Mouse (Mus musculus) macrophage (primary cell): ENCODE measurements at regions not wholly inside any gene's neighbourhood (a gene's known extent, or its start where the extent isn't known, plus 50 kb on each side); places are given as distances from the start of the nearest gene placed in this dataset.

Experiments
- H3K27ac ChIP-seq: fragments of 350-480 bp; formaldehyde crosslinking; 2 replicates; pipeline ENCODE4 v1.9.0; 2021
- H3K36me3 ChIP-seq: fragments of 350-480 bp; formaldehyde crosslinking; 2 replicates; pipeline ENCODE4 v1.9.0; 2021; ENCODE audit errors: inconsistent target
- H3K4me3 ChIP-seq: fragments of 350-480 bp; formaldehyde crosslinking; 2 replicates; pipeline ENCODE4 v1.9.0; 2021; ENCODE audit errors: inconsistent target
- H3K79me2 ChIP-seq: fragments of 350-480 bp; formaldehyde crosslinking; 2 replicates; pipeline ENCODE4 v1.9.0; 2021; ENCODE audit errors: inconsistent target
- WGBS: methylation state at CpG from one replicate; pipeline ENCODE4 v1.1.7; 2026; ENCODE audit warnings: inconsistent platforms; ENCODE audit not compliant: missing documents; 5-methylcytosine and 5-hydroxymethylcytosine counted together

DNA sequence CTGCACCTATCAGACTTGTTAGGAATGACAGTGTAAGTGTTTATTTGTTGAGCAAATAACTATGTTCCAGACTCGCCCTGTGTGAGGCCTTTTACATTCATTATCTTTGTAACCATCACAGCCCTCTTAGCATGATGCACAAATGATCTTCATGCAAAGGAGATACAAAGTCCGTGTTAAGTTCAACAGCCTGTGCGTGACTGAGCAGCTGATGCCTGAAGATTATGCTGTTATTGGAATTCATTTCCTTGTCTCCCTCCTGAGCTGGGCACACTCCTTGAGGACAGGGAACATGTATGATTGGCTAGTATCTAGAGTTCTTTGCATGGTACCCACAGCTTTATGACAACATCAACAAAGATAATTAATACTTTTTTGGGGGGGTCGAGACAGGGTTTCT, 162.0 kb upstream of the Adgrl2 start:
- Histone ChIP-seq H3K36me3 (no peaks in the 10 kb centered on the region), H3K27ac (no peak overlapping the region), H3K79me2 (no peaks in the 10 kb centered on the region), H3K4me3 (no peak overlapping the region)
- WGBS: 81% methylated on average over 4 of the region's 4 CpGs

DNA sequence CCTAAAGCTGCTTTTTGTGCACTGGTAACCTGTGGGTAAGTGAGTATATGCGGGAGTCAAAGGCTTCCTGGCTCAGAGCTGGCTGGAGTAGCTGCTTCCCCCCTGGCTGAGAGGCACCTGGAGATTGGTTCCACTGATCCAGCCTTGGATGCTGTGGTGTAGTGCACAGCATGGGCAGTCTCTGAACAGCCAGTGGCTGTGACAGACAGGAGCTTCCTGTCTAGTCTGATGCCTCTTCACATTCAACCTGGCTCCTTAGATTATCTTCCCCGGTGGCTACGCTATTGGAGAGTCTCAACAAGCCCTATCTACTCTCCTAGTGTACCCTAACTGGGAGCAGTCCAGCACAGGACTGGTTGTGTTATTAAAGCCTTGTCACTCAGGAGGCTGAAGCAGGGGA, 160.4 kb upstream of the Adgrl2 start:
- 84% methylated on average over 3 of the region's 3 CpGs for WGBS
- Histone ChIP-seq H3K4me3 (no peak overlapping the region), H3K79me2 (no peaks in the 10 kb centered on the region), H3K27ac (no peak overlapping the region), H3K36me3 (no peaks in the 10 kb centered on the region)

DNA sequence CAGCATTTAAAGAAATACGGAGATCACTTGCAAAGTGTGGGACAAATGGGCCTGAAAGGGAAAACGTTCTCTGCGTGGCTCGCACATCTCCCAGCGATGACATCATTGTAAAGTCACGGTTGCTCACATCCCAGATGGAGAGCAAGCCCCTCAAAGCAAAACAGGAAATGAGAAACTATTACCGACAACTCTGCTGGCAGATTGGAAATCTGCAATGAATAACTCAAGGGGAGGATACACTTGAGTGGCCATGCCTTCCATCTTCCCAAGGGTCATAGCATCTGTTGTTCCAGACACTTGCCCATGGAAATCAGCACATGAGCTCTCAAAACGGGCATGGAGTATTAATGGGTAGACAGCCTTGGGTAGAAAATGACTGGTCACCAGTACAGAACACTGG, 158.3 kb upstream of the Adgrl2 start:
- H3K36me3 ChIP-seq: no peaks in the 10 kb centered on the region
- H3K4me3 ChIP-seq: no peak overlapping the region
- WGBS: 89% methylated on average over 8 of the region's 8 CpGs
- H3K79me2 ChIP-seq: no peaks in the 10 kb centered on the region
- H3K27ac ChIP-seq: no peak overlapping the region

DNA sequence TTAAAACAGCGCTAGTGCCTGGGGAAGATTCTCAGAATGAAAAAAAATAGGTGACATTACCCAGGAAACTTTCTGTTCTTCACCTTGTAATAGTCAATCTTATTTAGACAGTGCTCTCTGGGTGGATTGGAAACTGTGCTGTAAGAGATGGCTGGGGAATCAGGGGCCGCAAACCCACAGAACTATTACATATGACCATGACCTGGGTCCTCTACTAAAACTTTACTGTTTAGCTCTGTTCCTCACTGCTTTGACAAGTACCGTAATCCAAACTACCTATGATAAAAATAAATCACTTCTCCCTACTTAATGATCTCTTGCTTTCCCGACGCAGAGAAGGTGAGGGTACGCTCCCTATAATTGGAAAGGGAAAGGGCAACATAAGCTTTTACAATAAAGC, 157.6 kb upstream of the Adgrl2 start:
- WGBS: 96% methylated on average over 6 of the region's 6 CpGs
- Histone ChIP-seq H3K79me2 (no peaks in the 10 kb centered on the region), H3K36me3 (no peaks in the 10 kb centered on the region), H3K27ac (no peak overlapping the region), H3K4me3 (no peak overlapping the region)

DNA sequence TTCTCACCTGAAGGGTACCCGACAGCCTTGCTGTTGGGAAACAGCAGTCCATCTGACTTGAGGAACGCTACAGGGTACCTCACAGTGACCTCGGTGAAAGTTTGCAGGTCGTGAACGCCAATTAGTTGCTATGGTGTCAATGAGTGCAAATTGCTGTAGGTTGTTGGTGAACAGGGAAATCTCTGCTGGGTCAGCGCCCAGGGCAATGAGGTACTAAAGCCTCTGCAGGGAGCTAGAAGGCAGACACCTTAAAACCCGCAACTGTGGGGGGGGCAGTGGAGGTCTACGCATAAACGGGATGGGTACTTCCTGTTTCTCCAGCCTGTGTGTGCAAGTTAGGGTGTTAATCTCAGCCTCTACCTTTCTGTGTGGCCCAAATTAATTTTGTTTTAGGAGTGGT, 156.3 kb upstream of the Adgrl2 start:
- Histone ChIP-seq H3K4me3 (no peak overlapping the region), H3K36me3 (no peaks in the 10 kb centered on the region), H3K27ac (no peak overlapping the region), H3K79me2 (no peaks in the 10 kb centered on the region)
- 79% methylated on average over 7 of the region's 9 CpGs for WGBS

DNA sequence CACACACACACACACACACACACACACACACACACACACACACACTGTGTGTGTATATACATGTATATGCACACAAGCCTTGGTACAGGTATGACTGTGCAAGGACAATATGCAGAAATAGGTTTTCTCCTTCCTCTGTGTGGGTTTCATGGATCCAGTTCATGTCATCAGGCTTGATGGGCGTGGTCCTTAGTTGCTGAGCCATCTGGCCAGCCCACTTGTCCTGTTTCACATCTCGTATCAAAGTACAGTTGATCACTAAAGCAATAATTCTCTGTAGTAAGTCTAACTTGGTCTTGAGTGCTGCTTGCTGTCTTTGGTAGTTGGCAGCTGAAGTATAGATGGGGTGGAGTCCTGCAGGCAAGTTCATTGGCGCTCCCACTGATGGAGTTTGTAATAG, 150.1 kb upstream of the Adgrl2 start:
- Histone ChIP-seq H3K4me3 (no peak overlapping the region), H3K36me3 (no peaks in the 10 kb centered on the region), H3K79me2 (no peaks in the 10 kb centered on the region), H3K27ac (no peak overlapping the region)
- 86% methylated on average over 3 of the region's 3 CpGs for WGBS

DNA sequence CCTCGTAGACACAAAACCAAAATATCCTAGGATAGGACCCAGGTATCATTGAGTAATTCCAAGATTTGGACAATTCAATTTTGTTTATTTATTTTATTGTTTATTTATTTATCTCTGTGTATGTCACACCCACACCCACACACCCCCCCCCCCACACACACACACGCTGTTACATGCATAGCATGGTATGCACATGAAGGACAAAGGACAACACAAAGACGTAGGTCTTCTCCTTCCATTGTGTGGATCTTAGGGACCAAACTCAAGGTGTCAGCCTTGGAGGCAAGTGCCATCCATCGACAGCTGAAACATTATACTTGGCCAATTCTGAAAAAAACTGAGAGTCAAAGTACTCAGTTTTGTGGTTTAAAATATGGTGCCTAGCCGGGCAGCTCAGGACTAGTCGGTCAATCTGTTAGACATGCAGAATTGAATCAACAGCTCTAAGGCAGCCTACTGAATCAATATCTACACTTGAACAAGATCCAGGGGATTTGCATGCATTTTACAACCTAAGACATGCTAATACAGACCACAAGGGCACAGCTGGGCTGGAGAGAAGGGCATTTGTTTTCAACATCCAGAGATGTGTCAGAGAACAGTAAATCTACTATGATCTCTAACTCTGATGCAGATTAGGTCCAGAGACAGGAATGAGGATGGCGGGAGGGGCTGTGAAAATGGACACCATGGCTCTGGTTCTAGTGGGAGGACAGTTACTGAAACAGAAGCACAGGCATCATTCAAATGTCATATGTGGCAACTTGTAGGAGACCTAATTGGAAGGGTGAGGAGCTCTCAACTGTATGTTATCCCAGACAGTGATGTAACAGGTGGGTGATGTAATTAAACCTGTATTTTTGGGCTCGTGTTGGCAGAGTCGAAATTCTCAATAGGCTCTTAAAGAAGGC, 143.9 kb upstream of the Adgrl2 start:
- Histone ChIP-seq H3K4me3 (no peak overlapping the region), H3K27ac (no peak overlapping the region), H3K79me2 (no peaks in the 10 kb centered on the region), H3K36me3 (no peaks in the 10 kb centered on the region)
- 87% methylated on average over 9 of the region's 9 CpGs for WGBS

DNA sequence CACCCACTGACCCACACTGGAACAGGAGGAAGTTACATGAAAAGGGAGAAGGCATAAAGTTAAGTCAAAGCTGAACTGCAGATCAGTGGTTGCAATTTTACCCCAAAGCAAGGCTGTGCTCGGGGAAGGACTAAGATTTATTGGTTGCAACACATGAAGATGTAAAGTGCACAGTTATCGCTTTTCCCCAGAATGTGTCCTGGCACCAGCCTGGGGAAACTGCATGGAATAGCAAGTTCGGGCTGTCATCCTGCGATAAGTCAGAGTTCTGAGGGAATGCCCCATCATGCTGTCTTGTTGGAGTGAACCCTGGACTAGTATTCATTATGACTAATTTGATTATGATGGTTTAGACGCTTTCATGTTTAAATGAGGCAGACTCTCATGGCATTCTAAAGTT, 128.5 kb upstream of the Adgrl2 start:
- Histone ChIP-seq H3K4me3 (no peak overlapping the region), H3K36me3 (no peaks in the 10 kb centered on the region), H3K79me2 (no peaks in the 10 kb centered on the region), H3K27ac (no peak overlapping the region)
- 85% methylated on average over 5 of the region's 5 CpGs for whole genome bisulfite sequencing

DNA sequence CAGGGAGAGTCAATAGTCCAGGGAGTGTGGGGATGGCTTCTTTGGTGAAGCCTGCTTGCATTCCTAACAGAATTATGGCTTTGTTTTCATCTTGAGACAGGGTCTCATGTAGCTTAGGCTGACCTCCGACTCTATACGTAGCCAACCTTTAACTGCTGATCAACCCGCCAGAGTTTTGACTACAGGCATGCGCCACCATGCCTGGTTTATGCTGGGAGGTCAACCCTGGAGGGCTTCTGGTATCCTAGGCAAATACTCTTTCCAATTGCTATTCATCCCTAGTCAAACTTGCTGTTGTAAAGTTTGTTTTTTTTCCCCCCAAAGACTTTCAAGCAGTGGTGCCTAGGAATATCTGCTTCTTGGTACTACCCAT, 127.3 kb upstream of the Adgrl2 start:
- no peaks in the 10 kb centered on the region for H3K79me2 ChIP-seq
- H3K36me3 ChIP-seq: no peaks in the 10 kb centered on the region
- no peak overlapping the region for H3K4me3 ChIP-seq
- H3K27ac ChIP-seq: no peak overlapping the region
- WGBS: 100% methylated on average over 4 of the region's 4 CpGs

DNA sequence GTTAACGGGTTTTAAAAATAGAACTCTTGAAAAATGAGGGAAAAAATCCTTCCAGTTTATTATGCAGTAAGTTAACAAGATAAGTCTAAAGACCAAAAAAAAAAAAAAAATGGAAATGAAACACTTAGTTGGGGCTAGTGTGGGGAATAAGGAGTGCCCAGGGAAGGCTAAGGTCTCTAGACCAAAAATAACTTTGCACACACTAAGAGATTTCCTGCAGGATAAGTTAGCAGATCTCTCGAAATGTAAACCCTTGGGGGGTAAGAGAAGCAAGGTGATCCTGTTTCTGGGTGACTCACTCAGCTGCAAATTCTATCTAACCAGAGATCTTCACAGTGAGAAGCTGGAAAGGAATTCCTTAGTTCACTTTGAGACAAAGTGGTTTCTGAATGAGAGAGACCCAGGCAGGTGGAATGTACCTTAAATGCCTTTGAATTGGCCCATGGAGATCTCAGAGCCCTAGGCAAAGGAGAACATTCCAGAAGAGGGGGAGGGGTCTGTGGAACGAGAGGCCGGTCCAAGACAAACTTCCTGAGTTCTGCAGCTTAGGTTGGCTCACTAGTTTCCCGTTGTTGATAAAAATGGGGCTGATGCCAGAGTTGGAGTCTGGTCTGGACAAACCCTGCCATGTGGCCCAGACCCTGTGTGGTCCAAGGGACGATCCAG, 126.8 kb upstream of the Adgrl2 start:
- 73% methylated on average over 6 of the region's 6 CpGs for WGBS
- Histone ChIP-seq H3K36me3 (no peaks in the 10 kb centered on the region), H3K4me3 (no peak overlapping the region), H3K27ac (no peak overlapping the region), H3K79me2 (no peaks in the 10 kb centered on the region)

DNA sequence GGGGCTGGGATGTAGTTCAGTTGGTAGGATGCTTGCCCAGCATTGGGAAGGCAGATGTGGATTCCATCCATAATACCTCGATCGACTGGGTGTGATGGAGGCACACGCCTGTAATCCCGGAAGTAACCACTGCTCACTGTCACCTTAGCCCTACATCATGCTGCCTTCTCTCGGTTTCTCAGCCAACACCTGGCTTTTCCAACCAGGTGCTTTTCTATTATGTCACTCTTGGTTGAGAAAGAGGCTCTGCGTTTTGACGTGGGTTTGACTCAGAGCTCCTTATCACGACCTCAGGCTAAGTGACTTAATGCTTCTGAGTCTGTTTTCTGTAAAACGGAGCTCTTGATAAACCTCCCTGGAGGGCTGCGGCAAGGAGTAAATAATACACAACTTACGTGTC, 126.2 kb upstream of the Adgrl2 start:
- 91% methylated on average over 11 of the region's 11 CpGs for WGBS

DNA sequence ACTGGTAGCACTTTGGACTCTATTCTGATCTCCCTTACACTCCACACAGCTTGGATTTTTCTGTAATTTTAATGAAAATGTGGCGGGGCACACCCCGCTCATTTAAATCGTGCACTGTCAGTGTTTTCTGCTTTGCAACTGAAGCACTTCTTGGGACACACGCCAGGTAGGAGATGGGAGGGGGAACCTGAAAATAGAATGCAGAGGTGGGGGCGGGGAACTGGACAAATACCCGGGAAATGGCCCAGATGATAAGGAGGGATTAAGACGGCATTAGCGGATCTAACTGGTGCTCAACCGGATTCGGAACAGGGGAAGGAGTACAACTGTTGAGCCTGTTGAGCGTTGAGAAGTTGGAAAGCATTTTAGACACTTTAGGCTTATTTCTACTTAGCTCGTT, 125.5 kb upstream of the Adgrl2 start:
- Histone ChIP-seq H3K79me2 (no peaks in the 10 kb centered on the region), H3K36me3 (no peaks in the 10 kb centered on the region), H3K27ac (no peak overlapping the region), H3K4me3 (no peak overlapping the region)
- 88% methylated on average over 12 of the region's 12 CpGs for WGBS

More for the DNA sequence above, 126.2 kb upstream of the Adgrl2 start:
- Histone ChIP-seq H3K79me2 (no peaks in the 10 kb centered on the region), H3K27ac (no peak overlapping the region), H3K36me3 (no peaks in the 10 kb centered on the region), H3K4me3 (no peak overlapping the region)

DNA sequence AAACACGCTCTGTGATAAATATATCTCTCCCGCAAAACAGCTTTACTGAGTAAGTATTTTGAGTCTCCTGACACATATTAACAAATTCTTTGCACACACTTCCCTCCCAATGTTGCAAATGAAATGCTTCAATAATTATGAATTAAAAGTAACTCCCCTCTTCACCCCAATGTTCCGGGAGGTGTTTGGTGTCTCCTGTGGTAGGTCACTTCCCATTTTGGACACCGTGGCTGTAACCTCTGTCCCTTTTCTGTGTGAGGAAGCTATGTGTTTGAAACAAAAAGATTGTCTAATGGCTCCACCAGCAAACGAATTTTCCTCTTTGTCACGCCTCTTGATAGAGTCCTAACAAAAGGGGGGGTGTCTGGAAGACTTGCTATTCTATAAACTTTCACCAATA, 122.5 kb upstream of the Adgrl2 start:
- H3K27ac ChIP-seq: no peak overlapping the region
- no peak overlapping the region for H3K4me3 ChIP-seq
- no peaks in the 10 kb centered on the region for H3K36me3 ChIP-seq
- no peaks in the 10 kb centered on the region for H3K79me2 ChIP-seq
- 52% methylated on average over 6 of the region's 6 CpGs for WGBS

DNA sequence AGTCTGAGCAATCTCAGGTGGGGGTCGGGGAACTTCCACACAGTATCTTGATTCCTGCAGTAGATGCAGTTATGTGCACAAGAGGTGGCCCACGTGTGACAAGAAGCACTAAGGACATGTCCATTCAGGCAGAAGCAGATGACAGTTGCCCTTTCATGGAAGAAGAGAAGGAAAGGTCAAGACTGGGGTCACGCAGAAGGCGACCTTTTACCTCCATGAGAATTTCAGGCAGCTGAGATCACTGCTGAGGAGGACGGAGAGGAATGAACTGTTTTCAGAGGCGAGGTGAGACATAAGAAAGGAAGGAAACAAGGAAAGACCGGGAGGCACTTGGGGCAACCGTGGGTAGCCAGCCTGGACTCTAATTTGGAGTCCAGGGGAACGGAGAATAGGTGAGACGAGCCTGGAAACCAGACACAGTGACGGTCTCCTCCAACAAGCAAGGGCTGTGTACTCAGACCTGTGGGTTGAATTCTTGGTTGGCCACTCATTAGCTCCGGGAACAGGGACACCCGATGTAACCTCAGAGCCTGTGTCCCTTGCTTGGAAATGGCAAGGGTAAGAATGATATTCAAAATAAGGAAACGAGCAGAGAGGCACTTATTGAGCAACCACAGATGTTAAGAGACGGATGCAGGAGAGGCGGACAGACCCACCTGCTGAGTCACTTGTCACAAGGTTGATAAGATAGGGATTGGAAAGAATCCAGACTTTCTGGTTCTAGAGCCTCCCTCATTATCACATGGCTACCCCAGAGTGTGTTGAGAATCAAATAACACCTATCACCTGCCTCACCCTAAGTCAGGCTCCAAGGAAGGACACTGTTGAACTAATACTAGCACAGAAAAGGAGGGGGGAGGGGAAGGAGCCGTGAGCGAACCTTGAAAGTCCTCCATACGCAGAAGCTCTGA, 121.4 kb upstream of the Adgrl2 start:
- no peak overlapping the region for H3K27ac ChIP-seq
- H3K36me3 ChIP-seq: no peaks in the 10 kb centered on the region
- WGBS: 54% methylated on average over 19 of the region's 19 CpGs

DNA sequence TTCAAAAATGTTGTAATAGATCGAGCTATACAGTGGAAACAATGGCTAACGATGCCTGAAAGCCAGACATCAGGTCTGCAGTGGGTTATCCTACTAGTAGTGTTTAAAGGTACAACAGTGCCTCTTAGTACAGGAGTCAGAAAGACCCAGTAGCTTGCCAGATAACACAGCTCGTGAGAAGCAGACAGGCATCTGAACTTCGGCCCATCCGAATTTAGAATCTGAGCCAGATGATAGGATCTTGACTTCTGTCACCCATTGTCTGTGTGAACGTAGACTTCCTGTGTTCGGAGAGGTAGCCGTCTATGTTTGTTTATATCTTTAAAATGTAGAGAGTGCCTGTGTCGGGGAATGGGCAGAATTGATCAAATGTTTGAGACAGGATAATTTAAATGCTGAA, 120.5 kb upstream of the Adgrl2 start:
- H3K79me2 ChIP-seq: no peaks in the 10 kb centered on the region
- no peak overlapping the region for H3K4me3 ChIP-seq
- WGBS: 94% methylated on average over 9 of the region's 9 CpGs
- H3K27ac ChIP-seq: no peak overlapping the region
- H3K36me3 ChIP-seq: no peaks in the 10 kb centered on the region

More for the DNA sequence above, 121.4 kb upstream of the Adgrl2 start:
- Histone ChIP-seq H3K79me2 (no peaks in the 10 kb centered on the region), H3K4me3 (no peak overlapping the region)
